Mouse (Mus musculus): ENCODE data around the gene Slc37a1. TPM values are rescaled to one million over a fixed set of nuclear protein-coding genes. Genes with fewer than 3 reads are reported as not detected.

Slc37a1 gene
- total and polyA plus RNA-seq, 3 experiments: 1.9 to 6.6 (median 2.2) TPM

DNA sequence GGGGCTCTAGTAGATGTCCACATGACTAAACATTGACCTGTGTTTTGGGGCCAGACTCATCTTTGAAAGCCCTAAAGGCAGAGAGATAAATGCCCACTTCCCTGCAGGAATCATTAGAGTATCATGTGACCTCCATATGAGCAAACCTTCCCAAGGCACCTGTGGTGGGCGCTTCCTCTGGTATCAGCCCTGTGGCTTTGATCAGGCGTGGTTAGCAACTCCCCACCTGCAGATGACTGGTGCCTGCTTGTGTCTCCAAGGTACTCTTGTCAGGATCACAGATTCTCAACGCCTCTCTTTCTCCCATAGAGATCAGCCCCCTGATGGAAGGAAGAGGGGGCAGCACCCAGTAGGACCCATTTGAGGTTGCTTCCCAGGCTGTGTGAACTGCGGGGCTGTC, 13.4 kb downstream of the Slc37a1 start:
- in situ Hi-C loops (cut with MboI; ENCODE audit: low pct_ligation_motif_present, low pct_unique_long_range_greater_than_20kb, low sequenced_read_pairs) (no loop called here), dilution Hi-C loops (cut with MboI; ENCODE audit: extremely low pct_ligation_motif_present, extremely low pct_unique_long_range_greater_than_20kb, low sequenced_read_pairs) (no loop called here)
- Histone ChIP-seq H3K4me1 (ENCODE audit: control insufficient read depth in 1 of 2, insufficient read depth in 2 of 2) (peaks cover 5 to 41% of the 10 kb centered on the region in 2 experiments; a peak in 3 of 4 replicates), H3K9ac (ENCODE audit: insufficient read depth, low read depth) (no peak overlapping the region), H3K4me2 (ENCODE audit: insufficient read depth, low read depth, poor library complexity, severe bottlenecking) (no peak overlapping the region), H3K79me2 (replicated peaks; ENCODE audit: control insufficient read depth, extremely low read depth, insufficient read depth, poor library complexity, severe bottlenecking) (no peaks in the 10 kb centered on the region), H3K4me3 (replicated peaks in 1 of 3; ENCODE audit: low read depth in 2 of 3, low read length in 2 of 3, poor library complexity in 1 of 3) (no peak overlapping the region), H3K9me3 (replicated peaks; ENCODE audit: low read length) (no peaks in the 10 kb centered on the region), H3K27ac (ENCODE audit: insufficient read depth, low read depth) (no peak overlapping the region), H3K36me3 (replicated peaks in 1 of 2; ENCODE audit: control insufficient read depth in 1 of 2, insufficient read depth in 1 of 2, low read length in 1 of 2) (no peaks in the 10 kb centered on the region), H3K27me3 (replicated peaks) (peaks cover 35% of the 10 kb centered on the region)
- TF ChIP-seq TBP (conservative IDR thresholded peaks at IDR 0.05; ENCODE audit: low read depth, low read length): no peak
- TF ChIP-seq GABPA (IDR thresholded peaks at IDR 0.05; ENCODE audit: insufficient replicate concordance, low read depth, low read length): no peak
- TF ChIP-seq ELF1 (IDR thresholded peaks at IDR 0.05; ENCODE audit: low read depth, low read length): no peak
- no peak for TF ChIP-seq UBTF (IDR thresholded peaks at IDR 0.05; ENCODE audit: low read depth, low read length)
- no peak for TF ChIP-seq MAZ (IDR thresholded peaks at IDR 0.05; ENCODE audit: low read depth, low read length)
- TF ChIP-seq BHLHE40 (IDR thresholded peaks at IDR 0.05; ENCODE audit: low read depth, low read length): no peak
- DNase-seq (ENCODE audit: extremely low read depth): no peak

DNA sequence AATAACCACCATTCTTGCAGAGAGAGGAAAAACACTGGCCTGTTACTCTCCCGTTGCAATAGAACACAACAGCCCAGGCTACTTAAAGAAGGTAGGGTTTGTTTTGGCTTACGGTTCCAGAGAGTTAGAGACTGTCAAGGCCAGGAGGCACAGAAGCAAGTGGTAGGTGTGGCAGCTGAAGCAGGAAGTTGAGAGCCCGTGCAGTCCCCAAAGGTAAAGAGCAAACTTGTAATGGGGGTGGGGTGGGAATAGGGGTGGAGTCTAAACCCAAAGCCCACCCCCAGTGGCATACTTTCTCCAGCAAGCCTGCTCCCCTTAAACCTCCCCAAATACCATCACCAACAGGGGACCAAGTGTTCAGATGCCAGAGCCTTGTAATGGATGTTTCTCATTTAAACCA, 14.1 kb downstream of the Slc37a1 start:
- Histone ChIP-seq H3K4me1 (ENCODE audit: control insufficient read depth in 1 of 2, insufficient read depth in 2 of 2) (peaks cover 13 to 41% of the 10 kb centered on the region in 2 experiments; a peak in 3 of 4 replicates), H3K9ac (ENCODE audit: insufficient read depth, low read depth) (no peak overlapping the region), H3K4me3 (replicated peaks in 1 of 3; ENCODE audit: low read depth in 2 of 3, low read length in 2 of 3, poor library complexity in 1 of 3) (no peak overlapping the region), H3K9me3 (replicated peaks; ENCODE audit: low read length) (no peaks in the 10 kb centered on the region), H3K36me3 (replicated peaks in 1 of 2; ENCODE audit: control insufficient read depth in 1 of 2, insufficient read depth in 1 of 2, low read length in 1 of 2) (no peaks in the 10 kb centered on the region), H3K27ac (ENCODE audit: insufficient read depth, low read depth) (no peak overlapping the region), H3K27me3 (replicated peaks) (peaks cover 30% of the 10 kb centered on the region), H3K4me2 (ENCODE audit: insufficient read depth, low read depth, poor library complexity, severe bottlenecking) (no peak overlapping the region), H3K79me2 (replicated peaks; ENCODE audit: control insufficient read depth, extremely low read depth, insufficient read depth, poor library complexity, severe bottlenecking) (no peaks in the 10 kb centered on the region)
- TF ChIP-seq KAT2A (IDR thresholded peaks at IDR 0.05; ENCODE audit: insufficient replicate concordance, low read length) (no peak), MAFK (IDR thresholded peaks at IDR 0.05; ENCODE audit: insufficient replicate concordance, low read length) (no peak), PAX5 (IDR thresholded peaks at IDR 0.05; ENCODE audit: low read length) (no peak), CTCF (conservative IDR thresholded peaks at IDR 0.05 in 1 of 2, IDR thresholded peaks at IDR 0.05 in 1 of 2; ENCODE audit: low read depth in 2 of 2, low read length in 2 of 2) (no peak), MXI1 (IDR thresholded peaks at IDR 0.05; ENCODE audit: low read depth, low read length) (no peak), GABPA (IDR thresholded peaks at IDR 0.05; ENCODE audit: insufficient replicate concordance, low read depth, low read length) (no peak), HCFC1 (IDR thresholded peaks at IDR 0.05; ENCODE audit: low read depth, low read length) (no peak), EP300 (IDR thresholded peaks at IDR 0.05; ENCODE audit: low read length) (no peak), ELF1 (IDR thresholded peaks at IDR 0.05; ENCODE audit: low read depth, low read length) (no peak), JUND (conservative IDR thresholded peaks at IDR 0.05; ENCODE audit: low read depth, low read length) (no peak), MAZ (IDR thresholded peaks at IDR 0.05; ENCODE audit: low read depth, low read length) (no peak), NRF1 (IDR thresholded peaks at IDR 0.05; ENCODE audit: low read depth, low read length) (no peak), JUN (IDR thresholded peaks at IDR 0.05; ENCODE audit: insufficient read depth, low read depth, low read length) (no peak), MYC (IDR thresholded peaks at IDR 0.05; ENCODE audit: low read depth, low read length) (no peak), NELFE (IDR thresholded peaks at IDR 0.05; ENCODE audit: low read depth, low read length) (no peak), RAD21 (IDR thresholded peaks at IDR 0.05; ENCODE audit: low read depth, low read length) (no peak), CHD1 (IDR thresholded peaks at IDR 0.05; ENCODE audit: low read depth, low read length) (no peak), ZKSCAN1 (IDR thresholded peaks at IDR 0.05; ENCODE audit: borderline replicate concordance, low read depth, low read length) (no peak), ZMIZ1 (IDR thresholded peaks at IDR 0.05; ENCODE audit: low read depth, low read length) (no peak)
- DNase-seq (ENCODE audit: extremely low read depth): no peak
- in situ Hi-C loops (cut with MboI; ENCODE audit: low pct_ligation_motif_present, low pct_unique_long_range_greater_than_20kb, low sequenced_read_pairs): no loop called here
- dilution Hi-C loops (cut with MboI; ENCODE audit: extremely low pct_ligation_motif_present, extremely low pct_unique_long_range_greater_than_20kb, low sequenced_read_pairs): no loop called here
